Mouse (Mus musculus): ENCODE results near the gene Csta1. TPM values are rescaled to one million over a fixed set of nuclear protein-coding genes. Genes with fewer than 3 reads are reported as not detected.

Csta1 gene
- total and polyA plus RNA-seq, 3 experiments: not detected

- Histone ChIP-seq H3K4me1 (ENCODE audit: control insufficient read depth in 1 of 2, insufficient read depth in 2 of 2, low read length in 2 of 2) (peaks cover 0 to 27% of the 10 kb centered on the region in 2 experiments), H3K79me2 (ENCODE audit: control insufficient read depth, insufficient read depth, low read length, poor library complexity) (peaks cover 48% of the 10 kb centered on the region), H3K36me3 (ENCODE audit: control insufficient read depth in 1 of 2, insufficient read depth in 2 of 2, low read length in 2 of 2) (peaks cover 0 to 39% of the 10 kb centered on the region in 2 experiments; a peak in 3 of 4 replicates), H3K9ac (ENCODE audit: control insufficient read depth, low read depth, low read length, poor library complexity, severe bottlenecking) (peak within 1 kb of the TSS; percentile 83), H3K9me3 (replicated peaks; ENCODE audit: insufficient read depth, low read length) (no peaks in the 10 kb centered on the region), H3K4me3 (ENCODE audit: control insufficient read depth in 1 of 2, insufficient read depth in 1 of 2, low read depth in 2 of 2, low read length in 2 of 2) (peak within 1 kb of the TSS; percentile 94 to 99), H3K27ac (ENCODE audit: control insufficient read depth, low read depth, low read length) (peak within 1 kb of the TSS; percentile 87), H3K27me3 (ENCODE audit: control insufficient read depth in 1 of 2, insufficient read depth in 2 of 2, low read length in 2 of 2) (no peaks in the 10 kb centered on the region)
- DNase-seq (ENCODE audit: low read depth, low spot score): peak; percentile 93
- TF ChIP-seq ZKSCAN1 (IDR thresholded peaks at IDR 0.05; ENCODE audit: low read depth, low read length) (no peak), USF2 (IDR thresholded peaks at IDR 0.05; ENCODE audit: borderline replicate concordance in 1 of 2, insufficient read depth in 1 of 2, low read depth in 1 of 2, low read length in 2 of 2) (no peak), POLR2A (IDR thresholded peaks at IDR 0.05; ENCODE audit: control insufficient read depth in 1 of 2, insufficient read depth in 1 of 2, low read depth in 1 of 2, low read length in 2 of 2, poor library complexity in 1 of 2) (peak; percentile 85 to 87), E2F4 (IDR thresholded peaks at IDR 0.05; ENCODE audit: borderline replicate concordance, low read depth, low read length) (no peak), ZMIZ1 (IDR thresholded peaks at IDR 0.05; ENCODE audit: low read depth, low read length) (peak; percentile 95), NRF1 (IDR thresholded peaks at IDR 0.05; ENCODE audit: insufficient read depth, low read depth, low read length, poor library complexity, severe bottlenecking) (peak; percentile 37; the same call in 1 of the 2 replicates), TCF12 (IDR thresholded peaks at IDR 0.05; ENCODE audit: low read depth, low read length) (peak; percentile 62), ELF1 (IDR thresholded peaks at IDR 0.05; ENCODE audit: low read depth, low read length) (no peak), USF1 (IDR thresholded peaks at IDR 0.05; ENCODE audit: low read depth, low read length) (0 out of 2 replicates have a peak, but pooled peaks have one; percentile 38), CTCF (IDR thresholded peaks at IDR 0.05 in 2 of 3, conservative IDR thresholded peaks at IDR 0.05 in 1 of 3; ENCODE audit: control insufficient read depth in 1 of 3, insufficient read depth in 1 of 3, low read depth in 2 of 3, low read length in 3 of 3, poor library complexity in 1 of 3, severe bottlenecking in 1 of 3) (peak in 1 of 3 experiments; percentile 5; a peak in 1 of 6 replicates), MAFK (IDR thresholded peaks at IDR 0.05; ENCODE audit: borderline replicate concordance, low read depth, low read length) (no peak), MXI1 (IDR thresholded peaks at IDR 0.05; ENCODE audit: low read depth, low read length) (peak; percentile 97), TAL1 (IDR thresholded peaks at IDR 0.05; ENCODE audit: low read length) (no peak), POLR2AphosphoS5 (IDR thresholded peaks at IDR 0.05; ENCODE audit: borderline replicate concordance, low read depth, low read length) (no peak), UBTF (IDR thresholded peaks at IDR 0.05; ENCODE audit: borderline replicate concordance, insufficient read depth, low read depth, low read length) (no peak), NELFE (IDR thresholded peaks at IDR 0.05; ENCODE audit: low read depth, low read length) (peak; percentile 88), RCOR1 (IDR thresholded peaks at IDR 0.05; ENCODE audit: low read depth, low read length) (no peak), SIN3A (IDR thresholded peaks at IDR 0.05; ENCODE audit: low read length) (peak; percentile 71; the same call in 1 of the 2 replicates), TBP (IDR thresholded peaks at IDR 0.05; ENCODE audit: low read depth, low read length) (peak; percentile 88), MEF2A (IDR thresholded peaks at IDR 0.05; ENCODE audit: extremely low read depth, insufficient replicate concordance, low read depth, low read length, poor library complexity, severe bottlenecking) (no peak), MAZ (IDR thresholded peaks at IDR 0.05; ENCODE audit: low read depth, low read length) (peak; percentile 59; the same call in 1 of the 2 replicates), SMC3 (IDR thresholded peaks at IDR 0.05; ENCODE audit: low read depth, low read length) (no peak), EP300 (IDR thresholded peaks at IDR 0.05; ENCODE audit: low read depth in 1 of 2, low read length in 2 of 2) (no peak), CHD1 (IDR thresholded peaks at IDR 0.05; ENCODE audit: low read depth, low read length) (no peak), ZNF384 (IDR thresholded peaks at IDR 0.05; ENCODE audit: low read depth, low read length) (no peak), ZC3H11A (IDR thresholded peaks at IDR 0.05; ENCODE audit: low read depth, low read length) (no peak), MYC (IDR thresholded peaks at IDR 0.05; ENCODE audit: low read depth, low read length) (peak; percentile 61), MAX (IDR thresholded peaks at IDR 0.05; ENCODE audit: low read length) (peak; percentile 86), POLR2AphosphoS2 (IDR thresholded peaks at IDR 0.05; ENCODE audit: low read length) (peak; percentile 92), JUND (IDR thresholded peaks at IDR 0.05; ENCODE audit: low read depth, low read length) (no peak), KAT2A (conservative IDR thresholded peaks at IDR 0.05; ENCODE audit: low read depth, low read length) (no peak; the same call in 1 of the 2 replicates), HCFC1 (IDR thresholded peaks at IDR 0.05; ENCODE audit: low read depth, low read length) (peak; percentile 87), CHD2 (IDR thresholded peaks at IDR 0.05; ENCODE audit: low read length) (no peak), ETS1 (IDR thresholded peaks at IDR 0.05; ENCODE audit: low read depth, low read length) (0 out of 2 replicates have a peak, but pooled peaks have one; percentile 7), GATA1 (IDR thresholded peaks at IDR 0.05; ENCODE audit: low read depth, low read length) (no peak)
Measured at GRCm38 (mm10) chr16:36071450-36072379, 59.3 kb downstream of the Csta1 start, which contains the start of the genes Fam162a and Ccdc58. Fam162a (minus strand) TSS chr16:36071594. Ccdc58 (plus strand) TSS chr16:36071685.
